Mouse (Mus musculus) lung, postnatal 25 days (tissue): ENCODE results near the gene Spns2.

Source experiments
- DNase-seq: peaks from one replicate; pipeline ENCODE4 v3.0.0; 2022; ENCODE audit warnings: low spot score

Gene Spns2

DNA sequence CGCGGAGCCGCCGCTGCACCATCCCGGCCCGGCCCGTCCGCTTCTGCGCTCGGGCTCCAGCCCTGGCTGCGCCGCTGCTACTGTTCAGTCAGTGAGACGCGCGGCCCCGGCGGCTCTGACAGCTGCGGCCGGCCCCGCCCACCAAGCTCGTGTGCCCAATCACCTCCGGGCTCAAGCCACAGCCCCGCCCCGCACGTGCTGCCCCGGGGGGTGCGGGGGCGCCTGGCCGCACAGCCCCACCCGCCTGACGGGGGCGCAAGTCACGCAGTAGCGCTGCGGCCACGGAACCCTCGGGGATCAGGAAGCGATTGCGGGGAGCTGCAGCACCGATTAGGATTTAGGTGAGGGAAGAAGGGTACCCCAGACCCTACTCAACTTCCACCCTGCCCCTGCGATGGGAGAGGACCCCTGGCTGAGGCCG, at the start of gene Spns2:
TSS of gene Spns2 (minus strand) at position 24 of the 421 bp plus-strand sequence.
- peak; percentile 95 for DNase-seq

DNA sequence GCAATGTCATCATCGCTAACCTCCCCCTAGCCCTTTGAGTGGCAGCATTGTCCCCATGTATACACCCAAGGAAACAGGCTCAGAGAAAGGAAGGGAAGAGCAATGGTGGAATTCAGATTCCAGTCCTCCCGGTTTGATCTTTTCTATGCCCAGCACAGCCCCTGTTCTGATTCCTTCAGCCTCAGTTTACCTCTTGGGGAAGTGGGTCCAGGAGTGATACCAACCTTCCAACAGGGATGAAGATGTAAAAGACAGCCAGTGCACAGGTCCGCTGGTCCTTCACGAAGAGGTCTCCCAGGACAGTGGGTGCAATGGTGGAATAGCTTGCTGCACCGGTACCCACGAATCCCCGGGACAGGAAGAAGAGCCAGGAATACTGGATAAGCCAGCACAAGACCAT, 49.1 kb upstream of the Spns2 start:
- DNase-seq = no peak

DNA sequence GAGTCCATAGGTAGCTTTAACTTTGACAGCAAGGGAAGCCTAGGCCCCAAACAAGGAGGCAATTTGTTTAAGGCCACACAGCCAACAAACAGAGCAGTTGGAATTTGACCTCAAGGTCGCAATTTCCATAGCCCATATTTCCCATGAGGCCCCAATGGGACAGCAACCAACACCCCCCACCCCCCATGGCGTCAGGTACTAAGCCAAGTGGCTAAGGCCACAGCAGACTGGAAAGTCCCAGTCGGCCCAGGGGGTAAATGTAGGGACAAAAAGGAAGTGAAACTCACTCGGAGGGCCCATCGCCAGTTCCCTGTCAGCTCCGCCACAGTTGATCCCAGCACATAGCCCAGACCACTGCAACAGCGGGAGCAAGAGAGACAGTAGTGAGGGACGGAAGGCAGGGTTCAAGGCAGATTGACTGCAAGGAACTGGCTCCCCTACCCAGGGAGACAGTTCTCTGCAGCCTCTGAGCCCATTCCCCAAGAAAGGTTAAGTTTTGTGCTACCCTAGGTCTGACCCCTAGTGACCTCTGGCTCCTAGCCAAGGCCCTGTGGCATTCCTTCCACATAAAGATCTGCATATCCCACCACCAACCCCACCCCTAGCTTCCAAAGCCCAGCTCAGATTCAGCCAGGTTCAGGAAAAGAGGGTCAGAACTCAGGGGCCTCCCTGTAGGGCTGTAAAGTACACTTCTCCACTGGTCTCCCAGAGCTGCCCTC, 48.5 kb upstream of the Spns2 start:
- peak; percentile 43 for DNase-seq

DNA sequence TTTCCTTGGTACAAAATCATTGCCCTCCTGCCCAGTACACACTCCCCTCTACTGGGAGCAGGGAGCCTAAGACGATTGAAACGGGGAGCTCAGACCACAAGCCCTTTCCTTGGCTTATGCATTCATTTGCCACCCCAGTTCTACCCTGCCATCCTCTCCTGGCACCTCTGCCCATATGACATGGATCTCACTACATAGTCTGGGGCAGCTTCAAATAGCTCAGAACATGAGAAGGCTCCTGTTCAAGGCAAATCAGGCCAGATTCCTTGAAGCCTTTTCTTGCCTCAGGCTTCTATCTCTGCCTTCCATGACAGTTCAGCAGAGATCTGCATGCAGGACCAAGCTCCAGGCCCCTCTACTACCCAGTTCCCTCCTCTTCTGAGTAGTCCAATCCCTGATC, 47.8 kb upstream of the Spns2 start:
- DNase-seq = no peak

DNA sequence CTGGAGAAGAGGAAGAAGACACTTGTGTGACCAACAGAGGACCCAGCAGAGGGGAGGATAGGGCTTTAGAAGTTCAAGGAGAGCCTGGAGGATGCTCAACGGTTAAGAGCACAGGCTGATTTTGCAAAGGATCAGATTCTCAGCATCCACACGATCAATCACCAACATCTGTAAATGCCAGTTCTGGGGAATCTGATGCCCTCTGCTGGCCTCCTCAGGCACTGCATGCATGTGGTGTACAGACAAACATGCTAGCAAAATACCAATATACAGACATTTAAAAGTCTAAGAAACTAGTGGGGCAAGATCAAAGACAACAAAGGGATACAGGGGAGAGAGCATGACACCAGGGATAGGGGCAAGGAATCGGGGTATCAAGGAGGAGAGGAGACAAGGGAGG, 45.8 kb upstream of the Spns2 start:
- no peak for DNase-seq

DNA sequence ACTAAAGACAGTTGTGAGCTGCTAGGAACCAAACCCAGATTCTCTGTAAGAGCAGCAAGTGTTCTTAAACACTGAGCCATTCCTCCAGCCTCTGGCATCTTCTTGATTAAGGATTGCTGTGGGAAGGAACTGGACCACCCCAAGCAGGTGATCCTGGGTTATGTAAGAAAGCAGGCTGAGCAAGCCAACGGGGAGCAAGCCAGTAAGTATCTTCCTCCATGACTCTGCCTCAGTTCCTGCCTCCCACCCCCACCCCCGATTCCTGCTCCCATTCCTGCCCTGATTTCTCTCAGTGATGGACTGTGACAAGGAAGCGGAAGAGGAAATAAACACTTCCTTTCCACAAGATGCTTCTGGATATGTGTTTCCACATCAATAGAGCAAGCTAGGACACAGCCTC, 43.2 kb upstream of the Spns2 start:
- no peak for DNase-seq

DNA sequence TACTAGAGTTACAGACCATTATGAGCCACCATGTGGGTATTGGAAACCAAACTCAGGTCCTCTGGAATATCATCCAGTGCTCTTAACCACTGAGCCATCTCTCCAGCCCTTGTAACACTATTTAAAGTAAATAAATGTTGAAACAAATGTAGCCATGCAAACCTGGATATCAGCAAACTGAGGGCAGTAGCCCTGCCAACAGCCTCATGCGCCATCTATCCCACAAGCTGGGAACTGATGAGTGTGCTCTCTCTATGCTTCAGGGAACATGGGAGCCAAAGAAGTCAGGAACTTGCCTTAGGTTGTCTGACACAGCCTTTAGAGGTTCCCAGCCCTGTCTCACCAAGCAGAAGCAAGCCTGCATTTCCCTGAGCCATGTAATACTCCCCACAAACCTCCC, 41.9 kb upstream of the Spns2 start:
- no peak for DNase-seq

DNA sequence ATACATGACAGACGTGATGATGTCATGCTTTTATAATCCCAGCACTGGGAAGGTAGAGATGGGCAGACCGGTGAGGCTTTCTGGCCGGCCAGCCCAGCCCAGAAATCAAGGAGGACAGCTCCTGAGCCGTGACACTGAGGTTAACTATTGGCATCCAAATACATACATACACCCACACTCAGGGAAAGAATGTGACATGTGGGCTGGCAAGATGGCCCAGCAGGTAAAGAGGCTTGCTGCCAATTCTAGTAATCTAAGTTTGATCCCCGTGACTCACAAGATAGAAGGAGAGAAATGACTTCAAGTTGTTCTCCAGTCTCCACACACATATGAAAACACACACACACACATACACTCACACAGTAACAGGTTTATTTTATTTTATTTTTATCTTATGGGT, 41.4 kb upstream of the Spns2 start:
- DNase-seq = no peak

DNA sequence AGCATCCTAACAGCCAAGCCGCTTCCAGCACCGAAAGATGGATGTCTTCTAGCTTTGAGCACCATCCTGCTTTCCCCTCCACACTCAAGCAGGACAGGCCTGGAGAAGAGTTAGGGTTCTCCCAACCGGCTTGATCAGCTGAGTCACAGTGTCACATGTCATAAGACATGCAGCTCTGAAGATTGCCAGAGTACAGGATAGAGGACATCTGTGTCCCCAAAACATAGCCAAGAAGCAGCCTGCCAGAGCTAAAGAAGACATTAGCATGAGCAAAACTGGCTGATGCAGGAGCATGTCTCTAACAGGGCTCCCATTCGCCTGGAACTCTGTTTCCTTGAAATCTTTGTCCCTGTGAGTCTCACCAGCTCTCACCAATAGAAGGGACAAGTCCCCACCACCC, 36.5 kb upstream of the Spns2 start:
- no peak for DNase-seq

DNA sequence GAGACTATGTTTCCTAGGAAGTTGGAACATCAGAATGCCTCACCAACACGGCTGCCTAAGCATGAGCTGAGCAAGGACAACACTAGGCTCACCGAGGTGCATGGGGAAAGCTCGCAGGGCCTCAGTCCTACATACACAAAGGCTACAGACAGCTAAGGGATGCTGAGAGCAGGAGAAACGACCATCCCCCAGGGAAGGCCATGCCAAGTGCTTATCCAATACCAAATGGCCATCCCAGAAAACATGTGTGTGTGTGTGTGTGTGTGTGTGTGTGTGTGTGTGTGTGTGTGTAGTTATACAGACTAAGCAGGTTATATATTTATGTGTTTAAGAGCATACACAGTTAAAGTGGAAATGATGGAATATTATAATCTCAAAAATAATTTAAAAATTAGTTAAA, 34.0 kb upstream of the Spns2 start:
- no peak for DNase-seq

DNA sequence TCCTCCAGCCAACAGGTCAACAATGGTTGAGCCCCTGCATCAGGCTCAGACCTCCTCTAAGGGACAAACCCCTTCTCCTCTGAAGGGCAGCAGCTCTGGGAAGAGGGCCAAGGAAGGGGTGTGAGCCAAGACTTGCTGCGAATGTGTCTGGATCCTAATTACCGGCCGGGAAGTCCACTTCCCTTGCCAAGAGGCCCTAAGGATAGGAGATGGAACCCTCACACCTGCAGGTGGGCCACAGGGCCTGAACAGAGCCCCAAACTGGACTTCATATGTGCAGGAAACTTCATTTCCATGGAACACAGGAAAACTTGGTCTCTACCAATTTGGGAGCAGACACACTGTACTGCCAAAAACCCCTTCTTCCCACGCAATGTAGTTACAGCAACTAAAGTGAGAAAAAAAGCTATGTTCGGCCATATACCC, 32.9 kb upstream of the Spns2 start:
- peak; percentile 21 for DNase-seq

DNA sequence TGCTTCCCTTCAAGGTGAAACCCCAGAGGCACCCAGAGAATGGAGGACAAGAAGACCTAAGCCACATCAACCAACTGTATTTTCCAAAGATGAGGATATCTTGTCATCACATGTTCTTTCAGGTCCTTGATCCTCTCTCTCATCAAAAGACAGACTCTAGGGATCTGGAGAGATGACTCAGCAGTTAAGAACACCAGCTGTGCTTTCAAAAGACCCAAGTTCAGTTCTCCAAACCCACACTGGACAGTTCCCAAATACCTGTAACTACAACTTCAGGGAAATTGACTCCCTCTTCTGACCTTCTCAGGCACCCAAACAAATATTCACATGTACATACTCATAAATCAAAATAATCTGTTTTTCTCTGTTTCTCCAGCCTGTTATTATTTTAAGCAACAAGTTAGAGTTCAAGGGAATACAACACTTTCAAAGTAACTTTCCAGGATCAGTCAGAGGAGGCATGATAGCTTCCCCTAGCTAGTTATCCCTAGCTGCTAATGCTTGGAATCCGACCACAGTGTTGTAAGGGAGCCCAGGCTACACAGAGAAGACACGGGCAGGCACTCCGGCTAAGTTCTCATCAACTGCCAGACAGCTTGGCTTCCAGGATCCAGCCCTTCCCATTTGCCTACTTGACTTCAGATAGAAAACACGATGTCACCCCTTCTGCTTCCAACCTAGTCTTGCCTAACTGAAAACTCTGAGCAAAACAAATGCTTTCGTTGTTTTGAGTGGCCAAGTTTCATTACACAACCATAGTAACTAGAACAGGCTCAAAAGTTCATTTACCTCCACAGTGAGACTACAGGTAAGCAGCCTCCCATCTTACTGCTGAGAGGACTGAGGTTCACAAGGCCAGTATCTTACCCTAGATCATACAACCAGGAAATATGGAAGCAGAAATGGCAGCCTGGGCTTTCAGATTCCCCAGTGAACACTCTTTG, 32.2 kb upstream of the Spns2 start:
- peak; percentile 19 for DNase-seq

DNA sequence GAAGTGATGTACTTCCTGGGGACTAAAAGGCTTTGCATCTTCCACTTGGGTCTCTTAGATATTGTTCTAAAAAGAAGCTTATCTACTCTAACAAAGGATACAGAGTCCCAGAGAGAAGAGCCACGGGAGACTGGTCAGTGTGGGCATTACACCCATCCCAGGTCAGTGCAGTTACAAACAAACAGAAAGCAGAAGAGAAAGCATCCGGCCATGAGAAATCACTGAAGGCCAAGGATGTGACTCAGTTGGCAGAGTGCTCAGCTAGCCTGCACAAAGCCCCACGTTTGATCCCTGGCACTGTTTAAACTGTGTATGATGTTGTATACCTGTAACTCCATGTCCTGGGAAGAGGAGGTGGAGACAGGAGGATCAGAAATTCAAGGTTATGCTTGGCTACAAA, 30.2 kb upstream of the Spns2 start:
- no peak for DNase-seq

DNA sequence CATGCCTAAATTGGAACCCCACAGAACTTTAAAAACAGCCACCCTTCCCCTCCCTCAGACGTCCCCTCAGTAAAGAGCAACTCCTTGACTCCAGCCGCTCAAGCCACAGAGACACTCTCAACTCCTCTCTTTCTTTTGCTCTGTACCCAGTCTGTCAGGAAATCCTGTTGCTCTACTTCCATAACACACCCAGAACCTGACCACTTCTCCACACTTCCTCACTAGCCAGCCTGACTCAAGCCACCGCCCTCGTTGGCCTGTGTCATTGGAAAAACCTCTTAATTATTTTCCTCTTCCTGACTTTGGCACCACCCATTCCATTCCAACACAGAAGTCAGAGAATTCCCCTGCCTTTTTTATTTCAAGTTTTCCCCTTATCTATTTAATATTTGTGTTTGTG, 29.5 kb upstream of the Spns2 start:
- peak; percentile 55 for DNase-seq

DNA sequence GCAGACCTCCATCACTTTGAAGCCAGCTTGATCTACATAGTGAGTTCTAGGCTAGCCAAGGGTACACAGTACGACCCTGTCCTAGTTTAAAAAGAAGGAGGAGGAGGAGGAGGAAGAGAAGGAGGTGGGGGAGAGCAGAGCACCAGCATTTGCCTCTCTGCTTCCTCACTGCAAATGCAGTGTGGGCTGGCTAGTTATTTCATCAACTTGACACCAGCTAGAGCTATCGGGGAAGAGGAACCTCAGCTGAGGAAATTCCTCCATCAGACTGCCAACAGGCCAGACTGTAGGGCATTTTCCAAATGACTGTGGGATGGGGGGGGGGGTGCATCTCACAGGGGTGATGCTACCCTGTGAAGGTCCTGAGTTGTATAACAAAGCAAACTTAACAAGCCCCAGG, 28.7 kb upstream of the Spns2 start:
- DNase-seq = peak; percentile 8

DNA sequence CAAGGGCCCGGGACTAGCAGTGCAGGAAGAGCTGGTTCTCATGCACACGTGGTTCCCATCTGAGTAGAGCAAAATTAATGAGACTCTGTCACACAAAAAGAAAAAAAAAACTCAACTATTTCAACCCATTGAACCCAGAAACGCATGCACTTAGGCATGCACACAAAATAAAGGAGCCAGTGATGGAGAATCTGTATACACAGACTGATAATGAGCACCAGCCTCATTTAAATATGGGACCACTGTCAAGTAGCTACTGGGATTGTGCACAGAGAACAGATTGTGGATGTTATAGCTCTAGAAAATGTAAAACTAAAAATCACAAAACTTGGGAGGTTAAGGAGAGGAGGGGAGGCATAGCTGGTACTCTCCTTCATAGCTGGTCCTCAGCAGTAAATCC, 25.3 kb upstream of the Spns2 start:
- DNase-seq = no peak

DNA sequence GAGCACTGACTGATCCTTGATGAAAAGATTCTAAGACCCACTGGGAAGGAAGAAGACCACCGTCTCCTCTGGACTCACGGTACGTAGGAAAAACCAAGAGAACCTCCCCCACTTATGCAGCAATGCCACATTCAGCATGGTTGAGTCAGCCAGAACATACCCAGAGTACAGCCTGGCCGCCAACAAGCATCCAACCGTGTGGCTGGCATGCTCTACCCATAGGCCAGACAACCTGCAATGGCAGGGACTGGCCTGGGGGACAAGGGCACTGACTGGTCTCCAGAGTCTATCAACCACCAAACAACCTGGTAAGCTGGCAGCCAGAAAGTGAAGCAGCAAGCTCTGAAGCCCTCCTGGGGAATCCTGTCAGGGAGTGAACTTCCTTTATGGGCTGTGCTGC, 18.9 kb upstream of the Spns2 start:
- no peak for DNase-seq

DNA sequence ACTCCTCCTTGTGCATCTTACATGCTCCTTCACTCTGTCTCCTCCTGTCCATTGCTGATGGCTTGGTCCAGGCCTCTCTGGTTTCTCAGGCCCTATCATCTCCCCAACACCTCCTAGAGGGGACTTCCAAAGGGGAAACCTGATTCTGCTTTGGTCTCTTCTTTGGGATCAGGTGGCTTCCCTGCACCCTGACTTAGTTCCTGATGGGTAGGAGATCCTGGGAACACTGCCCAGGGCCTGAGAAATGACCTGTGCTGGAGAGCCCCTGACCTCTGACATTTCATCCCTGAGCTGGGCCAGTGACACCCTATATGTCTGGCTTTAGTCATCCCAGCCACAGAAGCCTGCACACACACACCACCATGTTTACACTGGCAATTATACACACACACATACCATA, 17.9 kb upstream of the Spns2 start:
- DNase-seq = no peak

DNA sequence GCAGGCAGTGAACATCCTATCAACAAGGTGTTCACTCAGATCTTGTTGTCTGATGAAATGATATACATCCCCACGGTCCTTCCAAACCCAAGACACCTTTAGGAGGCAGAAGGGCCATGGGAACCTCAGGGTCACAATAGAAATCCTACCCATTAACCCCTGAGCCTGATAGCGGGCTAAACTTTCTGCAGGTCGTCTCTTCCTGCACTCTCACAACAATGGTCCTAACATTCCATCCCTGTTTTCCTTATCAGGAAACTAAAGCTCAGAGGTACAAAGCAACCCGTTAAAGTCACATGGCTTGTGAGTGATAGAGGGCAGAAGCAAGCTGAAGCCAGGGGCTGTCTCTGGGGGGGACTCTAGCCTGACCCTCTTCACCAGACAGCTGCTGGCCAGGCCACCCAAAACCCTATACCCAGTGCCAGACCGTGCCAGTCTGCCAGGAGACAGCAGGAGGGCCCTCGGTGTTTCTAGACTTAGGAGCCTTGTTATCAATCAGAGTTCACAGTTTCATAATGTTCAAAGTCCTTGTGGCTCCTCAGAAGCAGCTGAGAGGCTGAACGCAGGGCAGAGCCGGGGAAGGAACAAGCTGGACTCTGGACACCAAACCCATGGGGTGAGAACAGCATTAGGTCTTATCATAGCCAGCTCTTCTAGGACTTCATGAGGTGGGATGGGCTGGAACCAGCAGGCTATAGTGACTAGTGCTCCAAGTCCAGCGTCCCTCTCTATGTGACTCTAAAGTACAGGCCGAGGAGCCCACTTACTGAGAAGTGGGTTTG, 14.5 kb upstream of the Spns2 start:
- no peak for DNase-seq

DNA sequence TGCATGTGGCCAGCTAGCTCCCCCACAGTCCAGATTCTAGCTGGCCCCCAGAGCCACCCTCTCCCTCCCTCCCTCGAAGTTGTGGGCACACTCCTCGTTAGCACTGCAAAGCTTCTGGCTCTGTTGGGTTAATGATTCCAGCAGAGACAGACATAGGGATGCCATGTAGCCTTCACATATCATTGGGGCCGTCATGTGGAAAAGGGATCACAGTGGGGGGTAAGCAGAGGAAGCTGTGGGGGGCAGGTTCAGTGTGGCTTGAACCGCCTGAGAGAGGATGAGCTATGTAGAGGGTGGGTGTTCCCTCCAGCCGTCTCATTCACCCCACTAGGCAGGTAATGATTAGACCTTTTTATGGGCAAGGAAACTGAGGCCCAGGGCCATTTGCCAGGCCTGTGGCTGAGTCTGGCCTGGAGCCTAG, 13.8 kb upstream of the Spns2 start:
- no peak for DNase-seq

DNA sequence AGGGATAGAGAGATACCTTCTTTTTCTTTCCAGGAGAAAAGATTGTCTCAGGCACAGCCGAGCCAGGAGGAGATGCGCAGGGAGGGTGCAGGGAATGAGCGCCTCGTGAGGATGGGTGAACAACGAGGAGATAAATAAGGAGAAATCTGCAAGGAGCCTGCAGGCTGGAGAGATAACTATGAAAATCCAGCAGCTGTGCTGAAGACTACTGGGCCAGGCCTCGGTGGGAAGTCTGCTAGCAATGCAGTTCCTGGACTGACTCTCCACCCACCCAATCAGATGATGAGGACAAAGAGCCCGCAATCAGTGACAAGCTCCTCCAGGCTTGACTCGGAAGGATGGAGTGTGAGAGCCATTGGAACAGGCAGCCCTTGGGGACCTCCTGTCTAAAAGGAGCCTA, 12.5 kb upstream of the Spns2 start:
- DNase-seq = no peak

DNA sequence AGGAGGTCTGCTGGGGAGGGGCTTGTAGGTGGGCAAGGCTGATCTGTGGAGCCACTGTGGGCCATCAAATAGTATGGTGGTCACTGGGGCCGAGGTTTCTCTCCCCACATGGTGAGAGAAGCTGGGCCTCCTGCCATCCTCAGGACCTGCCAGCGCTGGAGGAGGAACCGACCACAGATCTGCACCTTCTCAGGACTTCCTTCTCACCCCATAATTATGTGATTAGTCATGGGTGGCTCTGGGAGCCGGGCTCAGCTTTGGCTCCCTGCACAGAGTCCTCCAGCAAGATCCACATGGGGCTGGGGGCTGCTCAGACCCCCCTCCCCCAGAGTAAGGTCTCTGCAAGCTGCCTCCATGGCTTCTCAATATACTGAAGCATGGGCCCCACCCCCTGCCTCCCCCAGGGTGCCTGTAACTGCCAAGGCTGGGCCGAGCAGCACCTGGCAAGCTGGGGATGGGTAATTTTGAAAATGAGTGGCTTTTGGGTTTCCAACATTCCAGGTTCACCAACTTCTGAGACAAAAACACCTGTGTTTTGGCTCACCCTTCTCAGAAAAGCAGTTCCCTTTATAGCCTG, 11.8 kb upstream of the Spns2 start:
- DNase-seq = no peak
